ENCODE assay signal across 15 mouse cellular contexts in genomic region chr4:136703351-136703750, GRCm38 (mm10).
"Had no signal": no experiment of that assay in that cellular context is flagged by ENCODE, and none has a peak within 500 bp of the region (broad histone marks: within the 10 kb centered on the region; RNA-seq: fewer than 3 reads in every experiment).

No protein-coding gene starts in this region.

- H3K27ac ChIP-seq: limb, embryonic 12.5 days; liver, embryonic 13.5 days; lung, embryonic 15.5 days; stomach, embryonic 15.5 days had no signal

- H3K4me3 ChIP-seq: limb, embryonic 12.5 days; liver, embryonic 13.5 days; lung, embryonic 15.5 days; stomach, embryonic 15.5 days had no signal

- H3K9ac ChIP-seq: limb, embryonic 12.5 days; liver, embryonic 13.5 days; liver, postnatal 0 days; lung, embryonic 15.5 days; stomach, embryonic 15.5 days had no signal

- H3K4me2 ChIP-seq: limb, embryonic 12.5 days; liver, embryonic 13.5 days; lung, embryonic 15.5 days; stomach, embryonic 15.5 days had no signal

- H3K27me3 ChIP-seq: limb, embryonic 12.5 days; liver, embryonic 13.5 days; lung, embryonic 15.5 days; stomach, embryonic 15.5 days had no signal

- DNase-seq: kidney, adult 2 months; kidney, postnatal 36 days; layer of hippocampus, adult 9-11 months; layer of hippocampus, postnatal 36 days; liver; liver, embryonic 13.5 days; liver, postnatal 0 days; lung, postnatal 36 days; right cerebral cortex, postnatal 14 days; thymus, adult 2 months; thymus, postnatal 25 days had no signal

- H3K4me1 ChIP-seq: liver, embryonic 13.5 days; lung, embryonic 15.5 days; stomach, embryonic 15.5 days had no signal

- H3K36me3 ChIP-seq: limb, embryonic 12.5 days; liver, embryonic 13.5 days; lung, embryonic 15.5 days; stomach, embryonic 15.5 days had no signal

- H3K9me3 ChIP-seq: limb, embryonic 12.5 days; liver, embryonic 13.5 days; lung, embryonic 15.5 days; stomach, embryonic 15.5 days had no signal

- ATAC-seq: intestine, embryonic 16.5 days; liver, postnatal 0 days had no signal
